Mouse (Mus musculus): Measurements from ENCODE around the gene Gm21885. TPM values are rescaled to one million over a fixed set of nuclear protein-coding genes. Genes with fewer than 3 reads are reported as not detected.

Gene Gm21885
- polyA plus RNA-seq (2012; rRNA removed), result not detected in 2 replicates

DNA sequence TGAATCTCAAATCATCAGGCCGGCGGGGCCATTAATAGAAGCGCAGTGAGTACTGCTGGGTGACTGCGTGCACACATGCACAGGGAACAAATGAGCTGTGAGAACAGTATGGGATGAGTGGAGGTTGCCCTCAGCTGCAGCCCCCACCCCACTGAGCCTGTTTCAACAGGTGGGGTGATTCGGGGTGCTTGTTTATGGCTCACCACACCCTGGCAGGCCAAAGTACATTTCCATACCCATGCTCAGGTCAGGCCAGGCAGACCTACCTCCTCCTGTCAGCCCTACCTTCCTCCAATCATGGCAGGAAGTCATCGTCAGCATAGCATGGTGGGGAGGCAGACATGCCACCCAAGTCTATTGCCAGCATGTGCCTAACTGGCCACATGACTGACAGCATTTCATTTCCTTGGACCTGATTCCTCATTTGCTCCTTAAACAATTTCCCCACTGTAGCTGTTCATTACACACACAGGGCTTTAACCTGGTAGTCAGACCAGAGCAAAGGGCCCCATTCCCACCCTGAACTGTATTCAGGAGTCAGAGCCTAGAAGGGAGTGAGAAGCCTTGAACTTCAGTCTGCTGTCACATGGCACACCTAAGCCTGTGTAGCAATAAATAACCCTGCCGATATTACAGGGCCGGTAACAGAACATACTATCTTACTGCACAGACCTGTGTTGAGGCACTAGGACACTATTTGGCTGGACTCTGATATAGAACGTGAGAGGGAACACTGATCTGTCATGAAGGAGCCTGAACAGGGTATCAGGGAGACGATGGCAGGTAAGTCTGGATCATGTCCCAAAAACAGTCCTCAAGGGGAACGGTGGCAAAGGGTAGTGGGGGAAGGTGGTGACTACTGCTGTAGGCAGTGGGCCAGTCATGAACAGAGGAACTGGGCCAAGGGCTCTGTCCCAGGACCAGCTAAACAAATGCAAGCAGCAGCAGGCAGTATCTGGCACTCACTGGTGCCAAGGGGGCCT, at the start of gene Gm21885:
Gene Gm21885 (plus strand): TSS at position 675 of the 983 bp plus-strand sequence.

DNA sequence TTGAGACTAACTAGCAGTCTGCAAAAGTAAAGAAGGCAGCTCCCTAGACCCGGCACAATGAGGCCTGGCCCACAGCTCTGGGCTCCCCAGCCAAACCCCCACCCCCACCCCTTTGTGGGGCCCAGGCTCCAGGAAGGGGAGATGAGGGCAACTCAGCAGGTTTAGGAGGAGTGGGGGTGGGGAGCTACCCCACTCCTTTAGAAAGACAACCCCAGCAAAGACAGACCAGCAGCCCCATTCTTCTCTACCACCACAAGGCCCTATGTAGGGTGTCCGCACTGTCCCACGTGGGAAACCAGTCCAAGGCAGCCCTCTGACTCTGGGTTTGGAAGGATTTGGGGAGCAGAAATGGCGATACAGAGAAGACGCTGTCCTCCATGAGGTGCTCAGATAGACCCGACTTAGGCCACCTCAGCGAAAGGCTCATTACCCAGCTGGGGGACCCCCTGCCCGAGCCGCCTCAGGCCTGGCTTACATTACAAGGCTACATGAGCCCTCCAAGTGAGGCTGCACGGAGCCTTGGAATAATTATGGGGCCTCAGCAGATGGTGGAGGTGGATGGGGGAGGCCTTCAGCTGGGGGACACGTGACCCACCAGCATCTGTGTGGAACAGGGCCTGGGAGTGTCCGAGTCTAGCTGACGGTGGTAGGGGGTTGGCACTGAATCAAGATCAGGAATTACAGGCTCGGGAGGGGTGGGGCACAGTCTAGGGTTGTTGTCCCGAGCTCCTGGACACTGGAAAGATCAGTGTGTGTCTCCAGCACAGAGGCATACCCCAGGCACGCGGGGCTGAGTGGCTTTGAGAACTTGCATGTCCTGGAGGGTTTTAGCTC, 35.5 kb upstream of the Gm21885 start, which contains the start of gene Wfikkn2:
Gene Wfikkn2 (minus strand): TSS at position 51 of the 834 bp plus-strand sequence.

DNA sequence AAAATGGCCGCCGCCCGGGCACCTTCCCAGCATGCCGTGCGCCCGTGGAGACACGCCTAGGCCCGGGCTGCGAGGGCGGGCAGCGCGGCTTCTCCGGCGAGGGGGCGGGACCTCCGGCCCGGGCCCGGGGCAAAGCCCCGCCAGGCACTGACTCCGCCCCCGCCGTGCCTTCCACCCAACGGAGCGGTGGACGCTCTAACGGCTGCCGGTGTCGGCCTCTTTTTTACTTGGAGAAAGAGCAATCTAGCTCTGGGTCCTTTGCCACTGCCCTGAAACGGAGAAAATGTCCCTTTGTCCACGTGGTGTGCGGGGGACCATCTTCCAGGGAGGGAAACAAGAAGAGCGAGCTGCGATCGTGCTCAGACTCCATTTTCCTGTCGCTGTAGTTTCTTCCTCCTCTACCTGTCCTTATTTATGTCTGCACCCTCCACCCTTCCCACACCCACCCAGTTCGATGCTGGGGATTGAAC, 40.3 kb downstream of the Gm21885 start, which contains the start of gene Luc7l3:
Gene Luc7l3 (minus strand): TSS at position 58 of the 470 bp plus-strand sequence.

DNA sequence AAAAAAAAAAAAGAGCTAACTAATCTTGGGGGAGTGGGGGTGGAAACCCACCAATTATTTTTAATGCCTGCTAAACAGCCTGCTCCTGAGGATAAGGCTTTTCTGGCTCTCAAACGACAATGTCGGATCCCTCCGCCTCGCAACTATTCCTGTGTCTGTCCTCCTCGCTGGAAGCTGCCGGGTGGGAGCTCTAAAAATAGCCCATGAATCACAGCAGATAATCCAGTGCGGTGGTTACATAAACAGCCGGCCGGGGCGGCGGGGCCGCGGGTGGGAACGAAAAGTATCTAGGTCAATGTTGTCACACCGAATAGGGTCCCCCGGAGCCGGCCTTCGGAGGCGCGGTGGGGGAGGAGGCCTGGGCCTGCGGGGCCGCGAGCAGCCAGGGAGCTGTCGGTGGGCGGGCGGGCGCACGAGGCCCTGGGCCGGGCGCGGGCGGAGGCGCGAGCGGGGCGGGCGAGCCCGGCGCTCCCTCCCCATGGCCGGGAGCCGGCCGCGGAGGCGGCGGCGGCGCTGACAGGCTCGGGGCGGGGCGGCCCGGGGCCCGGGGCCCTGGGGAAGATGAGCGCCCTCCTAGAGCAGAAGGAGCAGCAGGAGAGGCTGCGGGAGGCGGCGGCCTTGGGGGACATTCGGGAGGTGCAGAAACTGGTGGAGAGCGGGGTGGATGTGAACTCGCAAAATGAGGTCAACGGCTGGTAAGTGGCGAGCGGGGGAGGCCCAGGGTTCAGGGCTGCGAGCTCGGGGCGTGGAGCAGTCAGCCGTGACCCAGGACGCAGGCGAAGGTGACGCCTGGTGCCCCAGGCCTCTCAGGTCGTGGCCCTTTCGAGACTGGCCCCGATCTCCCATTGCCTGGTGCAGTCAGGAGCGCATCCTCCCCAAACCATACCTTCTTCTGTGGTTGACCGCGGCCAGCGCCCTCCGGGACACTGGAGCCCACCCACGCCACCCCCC, 46.3 kb downstream of the Gm21885 start, which contains the start of gene Ankrd40:
Gene Ankrd40 (plus strand): TSS at position 309 of the 951 bp plus-strand sequence.

Other genes starting within 250 kb of the Gm21885 start
- 21.7 and 22.5 TPM in 2 replicates for gene Tob1, start 70.4 kb upstream of the Gm21885 start, polyA plus RNA-seq (2012; rRNA removed)
- 2.9 and 5.0 TPM in 2 replicates for gene Wfikkn2, start 35.9 kb upstream of the Gm21885 start, polyA plus RNA-seq (2012; rRNA removed)
- 210 and 218 TPM in 2 replicates for gene Luc7l3, start 40.1 kb downstream of the Gm21885 start, polyA plus RNA-seq (2012; rRNA removed)
- gene Ankrd40, start 46.1 kb downstream of the Gm21885 start, polyA plus RNA-seq (2012; rRNA removed), result 45.8 and 46.1 TPM in 2 replicates
- gene Abcc3, start 111.1 kb downstream of the Gm21885 start, polyA plus RNA-seq (2012; rRNA removed), result 0.62 and 0.66 TPM in 2 replicates
- 192 and 209 TPM in 2 replicates for gene Cacna1g, start 192.3 kb downstream of the Gm21885 start, polyA plus RNA-seq (2012; rRNA removed)
- 1.7 and 2.1 TPM in 2 replicates for gene Spata20, start 204.3 kb downstream of the Gm21885 start, polyA plus RNA-seq (2012; rRNA removed)
- gene Epn3, start 218.1 kb downstream of the Gm21885 start, polyA plus RNA-seq (2012; rRNA removed), result 1.4 and 2.4 TPM in 2 replicates
- gene Mycbpap, start 239.9 kb downstream of the Gm21885 start, polyA plus RNA-seq (2012; rRNA removed), result 1.7 and 2.4 TPM in 2 replicates